Mouse (Mus musculus): ENCODE data around the gene Ppp1r35.

Ppp1r35 gene

DNA sequence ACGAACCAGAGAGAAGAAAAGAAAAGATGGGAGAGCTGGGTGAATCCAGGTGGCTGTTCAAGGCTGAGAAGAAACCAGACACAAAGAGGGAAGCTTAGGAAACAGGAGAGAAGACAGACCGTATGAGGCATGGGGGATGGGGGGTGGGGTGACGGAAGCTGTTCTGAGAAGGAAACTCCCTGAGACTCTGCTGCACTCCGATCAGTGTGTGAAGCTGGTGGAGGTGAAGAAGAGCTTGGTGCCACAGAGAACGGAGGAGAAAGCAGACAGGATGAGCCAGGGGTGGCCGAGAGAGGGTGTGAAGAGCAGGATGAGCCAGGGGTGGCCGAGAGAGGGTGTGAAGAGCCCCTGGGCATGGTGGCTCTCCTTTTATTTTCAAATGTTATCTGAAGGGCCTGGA is 47.8 kb downstream of the Ppp1r35 start:
- DNase-seq (ENCODE audit: low spot score in 2 of 2): no peak

GRCm38 (mm10) chr5:137828694-137829093 is 50.0 kb downstream of the Ppp1r35 start:
- DNase-seq (ENCODE audit: low spot score in 2 of 2): no peak

Data from frontal cortex, postnatal 10 days (tissue).